Mouse (Mus musculus): ENCODE measurements around the gene Ms4a6b.
"Not testable (repeated sequence)": the region's sequence is repeated elsewhere in the genome, so short reads cannot be mapped to it uniquely, and the experiment has no call there.

Gene Ms4a6b

DNA sequence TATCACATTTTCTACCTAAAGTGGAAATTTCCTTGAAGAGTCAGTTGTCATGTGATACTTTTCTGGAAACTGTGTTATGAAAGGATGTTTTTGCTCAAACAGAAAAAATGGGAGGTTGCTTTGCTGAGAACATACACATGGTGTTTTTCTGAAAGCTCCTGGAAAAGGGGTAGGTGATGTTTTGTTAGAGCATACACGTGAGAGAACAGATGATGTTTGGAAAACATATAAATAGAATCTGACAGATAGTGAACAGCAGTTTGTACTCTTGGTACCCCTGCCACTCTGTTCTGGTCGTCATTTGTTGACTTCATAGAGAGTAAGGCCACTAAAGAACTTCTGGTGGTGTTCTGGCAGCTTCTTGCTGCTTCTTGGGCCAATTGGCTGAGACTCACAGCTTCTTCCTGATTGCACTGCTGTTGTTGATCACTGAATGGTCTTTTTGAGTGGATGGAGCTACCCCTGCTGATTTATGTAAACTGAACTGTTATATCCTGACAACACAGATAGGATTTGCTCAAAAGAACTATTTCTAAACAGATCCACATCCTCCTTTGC is 17.7 kb downstream of the Ms4a6b start:
- DNase-seq (ENCODE audit: low spot score) = no peak

- no peak for DNase-seq (ENCODE audit: low spot score)
Observed at GRCm38 (mm10) chr19:11536593-11536992, 20.3 kb downstream of the Ms4a6b start, which contains the start of gene Ms4a4d. Ms4a4d (plus strand) TSS chr19:11536801.

DNA sequence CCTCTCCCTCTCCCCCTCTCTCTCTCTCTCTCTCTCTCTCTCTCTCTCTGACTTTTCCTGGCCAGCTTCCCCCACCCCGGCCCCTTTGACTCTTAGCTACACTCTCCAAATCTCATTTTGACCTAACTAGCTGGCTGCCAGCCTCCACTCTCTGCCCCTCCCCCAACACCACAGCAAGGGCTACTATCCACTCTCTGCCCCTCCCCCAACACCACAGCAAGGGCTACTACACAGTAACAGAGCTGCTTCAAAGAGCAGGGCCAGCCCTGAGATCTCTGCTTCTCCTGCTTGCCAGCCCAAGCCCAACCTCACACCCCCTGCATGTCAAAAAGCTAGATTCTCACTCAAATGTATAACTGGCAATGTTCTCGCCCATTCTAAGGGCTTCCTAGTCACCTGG is 21.0 kb downstream of the Ms4a6b start:
- no peak for DNase-seq (ENCODE audit: low spot score)

DNA sequence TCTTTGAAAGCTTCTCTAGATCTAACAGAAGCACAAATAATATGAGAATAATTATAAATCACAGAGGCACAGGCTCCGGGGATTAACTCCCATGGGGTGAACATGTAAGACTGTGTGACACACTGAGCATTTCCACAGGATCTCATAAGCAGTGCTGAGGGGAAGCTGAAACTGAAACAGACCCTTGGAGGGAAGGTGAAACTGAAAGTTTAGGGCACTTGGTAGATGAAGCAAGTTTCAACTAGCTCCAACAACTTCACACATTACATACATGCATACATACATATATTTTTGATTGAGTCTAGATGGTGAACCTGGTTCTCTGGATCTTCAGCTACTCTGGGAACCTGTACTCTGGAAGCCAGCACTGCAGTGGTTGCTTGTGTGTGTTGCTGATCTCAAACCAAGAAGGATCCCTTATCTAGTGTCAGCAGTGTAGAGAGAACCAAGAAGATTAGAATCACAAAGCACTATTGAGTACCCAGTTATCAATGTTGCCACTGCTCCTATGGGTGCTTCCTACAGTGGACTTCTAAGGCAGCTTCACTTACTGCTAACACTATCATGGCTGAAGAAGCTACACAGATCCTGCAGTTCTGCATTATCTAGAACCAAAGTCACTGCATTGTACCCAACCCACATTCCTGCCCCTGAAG is 24.0 kb downstream of the Ms4a6b start:
- not testable (repeated sequence) for DNase-seq (ENCODE audit: low spot score)

DNA sequence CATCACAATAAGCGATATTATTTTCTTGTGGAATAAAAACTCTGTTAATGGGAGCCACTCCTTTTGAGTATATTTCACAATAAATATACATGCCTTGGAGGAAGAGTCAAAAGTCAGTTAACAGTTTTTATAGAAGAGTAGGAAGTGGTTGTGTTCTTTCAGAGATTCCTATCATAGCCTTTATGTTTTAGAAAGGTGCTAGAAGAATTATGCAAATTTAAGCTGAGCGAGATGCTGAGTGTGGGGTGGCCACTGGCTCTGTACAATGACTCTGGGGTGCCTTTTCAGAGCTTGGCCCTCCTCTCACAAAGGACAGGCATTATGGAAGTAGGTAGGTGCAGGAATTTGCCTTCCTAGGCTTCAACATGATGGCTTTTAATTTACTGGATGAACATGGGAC is 28.1 kb downstream of the Ms4a6b start:
- not testable (repeated sequence) for DNase-seq (ENCODE audit: low spot score)

- no peak for DNase-seq (ENCODE audit: low spot score)
Observed at GRCm38 (mm10) chr19:11547911-11548310, 31.6 kb downstream of the Ms4a6b start.

DNA sequence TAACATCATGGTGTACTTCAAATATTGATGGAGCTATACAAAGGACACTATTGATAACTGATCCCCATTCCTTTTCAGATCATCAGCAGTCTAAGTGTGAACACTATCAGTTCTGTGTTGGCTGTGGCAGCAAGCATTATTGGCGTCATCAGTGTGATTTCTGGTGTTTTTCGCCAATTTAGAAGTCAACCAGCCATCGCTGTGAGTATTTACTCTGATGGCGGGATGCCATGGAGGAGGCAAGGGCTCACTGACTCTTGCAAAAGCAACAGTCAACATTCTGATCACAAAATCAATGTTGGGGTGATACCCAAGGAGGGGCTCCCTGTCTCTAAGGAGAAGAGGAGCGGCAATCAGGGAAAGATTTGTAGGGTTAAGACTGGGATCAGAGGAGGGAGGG is 38.4 kb downstream of the Ms4a6b start:
- DNase-seq (ENCODE audit: low spot score) = no peak

- DNase-seq (ENCODE audit: low spot score) = not testable (repeated sequence)
Observed at GRCm38 (mm10) chr19:11559560-11559959, 43.2 kb downstream of the Ms4a6b start.

GRCm38 (mm10) chr19:11574965-11575364 is 58.7 kb downstream of the Ms4a6b start:
- no peak for DNase-seq (ENCODE audit: low spot score)
